Mouse (Mus musculus): Measurements from ENCODE around the gene Ppfia1. TPM values are rescaled to one million over a fixed set of nuclear protein-coding genes. Genes with fewer than 3 reads are reported as not detected.

Gene Ppfia1
- polyA plus RNA-seq (2014; fragmentation: Nextera tagmentation; extraction: Ambion mirVana) = 38.6 and 39.6 TPM in 2 replicates

DNA sequence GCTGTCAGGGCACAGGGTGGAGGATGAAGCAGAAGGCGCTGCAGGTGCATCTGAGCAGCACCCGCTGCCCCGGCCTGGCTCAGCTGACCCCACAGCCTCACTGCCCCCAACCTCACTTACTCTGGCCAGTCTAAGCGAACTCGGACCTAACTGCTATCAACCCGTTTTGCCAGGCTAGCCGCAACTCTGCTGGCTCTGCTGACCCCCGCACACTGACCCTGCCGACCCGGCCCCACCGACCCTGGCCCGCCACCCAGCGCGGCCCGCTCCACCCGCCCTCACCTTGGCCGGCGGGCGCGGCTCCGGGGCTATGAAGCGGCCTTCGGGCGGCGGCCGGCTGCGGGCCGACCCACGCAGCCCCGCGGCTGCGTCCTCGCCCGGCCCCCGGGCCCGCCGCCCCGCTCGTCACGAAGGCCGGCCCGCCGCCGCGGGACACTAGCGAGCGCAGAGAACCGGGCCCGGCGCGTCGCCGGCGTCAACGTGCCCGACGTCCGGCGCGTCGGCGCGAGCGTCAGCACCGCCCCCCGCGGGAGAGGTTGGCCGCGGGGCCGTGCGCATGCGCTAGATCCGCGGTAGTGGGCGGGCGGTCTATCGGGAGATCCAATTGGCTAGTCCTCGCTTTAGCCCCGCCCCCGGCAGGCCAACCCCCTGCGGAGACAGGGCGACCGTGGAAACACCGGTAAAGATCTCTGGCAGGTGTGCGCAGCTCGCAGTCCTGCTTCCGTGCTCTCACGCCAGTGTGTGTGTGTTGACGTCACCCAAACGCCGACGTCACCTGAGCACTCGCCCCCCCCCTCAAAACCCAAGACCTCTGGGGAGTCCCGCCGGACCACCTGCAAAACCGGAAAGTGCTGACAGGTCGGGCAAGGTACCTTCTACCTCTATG, at the start of gene Ppfia1:
Gene Ppfia1 (minus strand): TSS at position 493 of the 886 bp plus-strand sequence.
- H3K27ac ChIP-seq (replicated peaks; ENCODE audit: low read depth, low read length) = peak within 1 kb of the TSS; percentile 72

DNA sequence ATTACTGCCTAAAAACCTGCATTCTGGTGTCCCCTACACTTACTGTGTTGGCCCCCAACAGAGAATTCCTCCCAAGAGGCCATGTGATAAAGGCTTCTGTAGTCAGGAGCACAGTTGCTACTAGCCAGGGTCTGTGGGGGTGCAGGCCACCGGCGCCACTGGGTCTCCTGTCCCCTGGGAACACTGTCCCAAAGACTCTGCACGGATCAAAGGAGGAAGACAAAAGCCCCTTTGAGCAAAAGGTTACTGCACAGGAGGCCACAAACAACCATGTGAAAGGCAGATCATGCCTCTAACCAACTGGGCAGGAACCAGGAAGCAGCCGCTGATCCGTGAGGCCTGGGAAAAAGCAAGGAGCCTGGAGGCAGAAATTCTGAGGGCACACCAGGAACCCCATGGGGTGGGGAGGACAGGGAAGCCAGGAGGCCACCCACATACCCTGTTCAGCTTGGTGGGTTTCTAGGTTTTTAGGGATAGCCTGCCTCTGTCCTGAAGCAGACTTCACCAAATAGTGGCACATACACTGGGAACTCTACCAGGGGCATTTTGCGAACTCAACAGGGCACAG, 46.9 kb upstream of the Ppfia1 start:
- DNase-seq (ENCODE audit: low spot score) (no peak), ATAC-seq (ENCODE audit: low read depth) (no peak)
- Histone ChIP-seq H3K4me2 (ENCODE audit: low read depth, low read length) (no peak overlapping the region), H3K4me3 (ENCODE audit: low read depth, low read length) (no peak overlapping the region), H3K27me3 (replicated peaks; ENCODE audit: control insufficient read depth, insufficient read depth, low read length) (no peaks in the 10 kb centered on the region), H3K9ac (ENCODE audit: low read depth, low read length) (no peak overlapping the region), H3K27ac (replicated peaks; ENCODE audit: low read depth, low read length) (no peak overlapping the region), H3K9me3 (ENCODE audit: control insufficient read depth, low read length) (no peaks in the 10 kb centered on the region), H3K36me3 (ENCODE audit: control insufficient read depth, insufficient read depth, low read length) (no peaks in the 10 kb centered on the region), H3K4me1 (ENCODE audit: control insufficient read depth, insufficient read depth, low read length) (no peaks in the 10 kb centered on the region)
- 33% methylated on average over 6 of the region's 6 CpGs for WGBS

More for the DNA sequence above, at the start of gene Ppfia1:
- peaks cover 12% of the 10 kb centered on the region for H3K4me1 ChIP-seq (ENCODE audit: control insufficient read depth, insufficient read depth, low read length)
- peak within 1 kb of the TSS; percentile 79 for H3K4me2 ChIP-seq (ENCODE audit: low read depth, low read length)
- peaks cover 36% of the 10 kb centered on the region for H3K36me3 ChIP-seq (ENCODE audit: control insufficient read depth, insufficient read depth, low read length)
- peak within 1 kb of the TSS; percentile 98 for H3K9ac ChIP-seq (ENCODE audit: low read depth, low read length)
- H3K27me3 ChIP-seq (replicated peaks; ENCODE audit: control insufficient read depth, insufficient read depth, low read length) = no peaks in the 10 kb centered on the region
- H3K4me3 ChIP-seq (ENCODE audit: low read depth, low read length) = peak within 1 kb of the TSS; percentile 95
- ATAC-seq (ENCODE audit: low read depth) = peak; percentile 95
- H3K9me3 ChIP-seq (ENCODE audit: control insufficient read depth, low read length) = no peaks in the 10 kb centered on the region
- WGBS = 1% methylated on average over 33 of the region's 97 CpGs
- peak; percentile 97 for DNase-seq (ENCODE audit: low spot score)

DNA sequence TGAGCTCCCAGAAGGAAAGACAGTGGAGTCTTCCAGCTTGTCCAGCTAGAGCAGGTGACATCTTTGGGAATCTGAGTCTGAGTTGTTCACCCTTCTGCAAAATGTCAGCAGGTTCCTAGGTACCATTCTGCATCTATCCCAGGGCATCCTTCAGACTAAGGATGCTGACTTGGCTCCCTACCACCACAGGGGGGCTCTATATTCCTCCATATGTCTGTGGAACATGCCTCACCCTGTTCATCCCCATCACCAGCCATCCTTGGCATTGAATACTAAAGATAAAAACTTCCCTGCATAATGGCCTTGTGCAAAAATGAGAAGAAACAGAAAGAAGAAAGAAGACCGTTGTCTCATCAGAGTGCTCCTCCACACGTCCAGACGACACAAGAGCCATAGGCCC, 36.0 kb upstream of the Ppfia1 start:
- H3K4me1 ChIP-seq (ENCODE audit: control insufficient read depth, insufficient read depth, low read length) = no peaks in the 10 kb centered on the region
- no peak for ATAC-seq (ENCODE audit: low read depth)
- DNase-seq (ENCODE audit: low spot score) = no peak
- H3K9me3 ChIP-seq (ENCODE audit: control insufficient read depth, low read length) = no peaks in the 10 kb centered on the region
- H3K36me3 ChIP-seq (ENCODE audit: control insufficient read depth, insufficient read depth, low read length) = no peaks in the 10 kb centered on the region
- no peak overlapping the region for H3K4me3 ChIP-seq (ENCODE audit: low read depth, low read length)
- H3K4me2 ChIP-seq (ENCODE audit: low read depth, low read length) = no peak overlapping the region
- no peak overlapping the region for H3K9ac ChIP-seq (ENCODE audit: low read depth, low read length)
- 85% methylated on average over 3 of the region's 3 CpGs for WGBS
- H3K27ac ChIP-seq (replicated peaks; ENCODE audit: low read depth, low read length) = no peak overlapping the region
- H3K27me3 ChIP-seq (replicated peaks; ENCODE audit: control insufficient read depth, insufficient read depth, low read length) = no peaks in the 10 kb centered on the region

DNA sequence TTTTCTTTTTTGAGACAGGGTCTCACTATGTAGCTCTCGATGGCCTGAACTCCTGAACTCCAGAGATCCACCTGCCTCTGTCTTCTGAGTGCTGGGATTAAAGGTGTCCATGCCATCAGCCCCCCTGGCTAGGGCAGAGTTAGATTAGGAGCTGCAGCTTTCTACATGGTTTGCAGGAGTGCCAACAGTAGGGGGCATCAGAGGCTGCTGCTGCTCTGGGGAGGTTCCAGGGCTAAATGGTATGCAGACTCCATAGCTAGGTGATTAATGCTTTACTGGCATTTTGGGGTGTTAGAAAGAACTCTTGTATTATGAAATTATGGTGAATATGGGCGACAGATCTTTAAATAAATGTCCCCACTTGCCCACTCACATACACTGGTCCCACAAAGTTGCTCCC, 33.8 kb upstream of the Ppfia1 start:
- peak; percentile 33 for DNase-seq (ENCODE audit: low spot score)
- Histone ChIP-seq H3K4me1 (ENCODE audit: control insufficient read depth, insufficient read depth, low read length) (0 out of 2 replicates have a peak, but pooled peaks cover 2% of the 10 kb centered on the region), H3K9ac (ENCODE audit: low read depth, low read length) (no peak overlapping the region), H3K27ac (replicated peaks; ENCODE audit: low read depth, low read length) (no peak overlapping the region), H3K4me2 (ENCODE audit: low read depth, low read length) (no peak overlapping the region), H3K9me3 (ENCODE audit: control insufficient read depth, low read length) (no peaks in the 10 kb centered on the region), H3K27me3 (replicated peaks; ENCODE audit: control insufficient read depth, insufficient read depth, low read length) (no peaks in the 10 kb centered on the region), H3K36me3 (ENCODE audit: control insufficient read depth, insufficient read depth, low read length) (no peaks in the 10 kb centered on the region), H3K4me3 (ENCODE audit: low read depth, low read length) (no peak overlapping the region)
- no peak for ATAC-seq (ENCODE audit: low read depth)
- 47% methylated on average over 2 of the region's 2 CpGs for WGBS

DNA sequence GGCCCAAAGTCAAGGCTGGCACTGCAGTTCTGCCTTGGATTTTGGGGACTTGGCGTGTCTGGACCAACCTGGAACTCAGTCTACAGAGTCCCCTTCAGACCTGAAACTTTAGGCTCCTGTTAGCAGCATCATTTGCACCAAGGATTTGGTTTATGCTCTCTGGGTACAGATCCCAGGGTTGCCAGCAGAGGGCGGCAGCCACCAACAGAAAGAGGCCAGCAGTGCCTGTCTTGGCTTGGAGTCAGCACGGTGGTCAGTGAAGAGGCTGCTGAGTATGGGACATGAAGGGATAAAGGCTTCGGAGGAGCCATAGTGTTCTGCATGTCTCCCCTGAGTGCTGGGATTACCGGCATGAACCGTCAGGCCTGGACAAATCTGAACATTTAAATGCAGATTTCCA, 32.1 kb upstream of the Ppfia1 start:
- H3K27ac ChIP-seq (replicated peaks; ENCODE audit: low read depth, low read length) = no peak overlapping the region
- no peak overlapping the region for H3K9ac ChIP-seq (ENCODE audit: low read depth, low read length)
- H3K36me3 ChIP-seq (ENCODE audit: control insufficient read depth, insufficient read depth, low read length) = 0 out of 2 replicates have a peak, but pooled peaks cover under 1% of the 10 kb centered on the region
- H3K27me3 ChIP-seq (replicated peaks; ENCODE audit: control insufficient read depth, insufficient read depth, low read length) = no peaks in the 10 kb centered on the region
- no peak overlapping the region for H3K4me2 ChIP-seq (ENCODE audit: low read depth, low read length)
- DNase-seq (ENCODE audit: low spot score) = peak; percentile 50
- H3K9me3 ChIP-seq (ENCODE audit: control insufficient read depth, low read length) = no peaks in the 10 kb centered on the region
- peaks cover 8% of the 10 kb centered on the region; the same call in 1 of the 2 replicates for H3K4me1 ChIP-seq (ENCODE audit: control insufficient read depth, insufficient read depth, low read length)
- WGBS = 17% methylated on average over 6 of the region's 6 CpGs
- H3K4me3 ChIP-seq (ENCODE audit: low read depth, low read length) = no peak overlapping the region
- no peak for ATAC-seq (ENCODE audit: low read depth)

DNA sequence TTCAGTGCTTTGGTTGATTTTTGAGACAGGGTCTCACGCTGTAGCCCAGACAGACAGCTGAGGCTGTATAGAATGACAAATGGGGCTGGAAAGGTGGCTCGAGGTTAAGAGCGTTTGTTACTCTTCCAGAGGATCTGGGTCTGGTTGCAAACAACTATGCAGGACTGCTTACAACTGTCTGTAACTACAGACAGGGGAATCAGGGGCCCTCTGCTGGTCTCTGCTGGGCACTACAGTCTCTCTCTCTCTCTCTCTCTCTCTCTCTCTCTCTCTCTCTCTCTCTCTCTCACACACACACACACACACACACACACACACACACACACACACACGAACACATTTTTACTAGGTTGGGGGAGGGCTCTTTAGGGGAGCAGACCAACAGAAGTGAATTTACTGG, 30.1 kb upstream of the Ppfia1 start:
- no peak overlapping the region for H3K4me3 ChIP-seq (ENCODE audit: low read depth, low read length)
- no peak overlapping the region for H3K27ac ChIP-seq (replicated peaks; ENCODE audit: low read depth, low read length)
- no peaks in the 10 kb centered on the region for H3K27me3 ChIP-seq (replicated peaks; ENCODE audit: control insufficient read depth, insufficient read depth, low read length)
- peaks cover 8% of the 10 kb centered on the region; the same call in 1 of the 2 replicates for H3K4me1 ChIP-seq (ENCODE audit: control insufficient read depth, insufficient read depth, low read length)
- no peaks in the 10 kb centered on the region for H3K9me3 ChIP-seq (ENCODE audit: control insufficient read depth, low read length)
- ATAC-seq (ENCODE audit: low read depth) (no peak), DNase-seq (ENCODE audit: low spot score) (peak; percentile 69)
- H3K4me2 ChIP-seq (ENCODE audit: low read depth, low read length) = no peak overlapping the region
- no peak overlapping the region for H3K9ac ChIP-seq (ENCODE audit: low read depth, low read length)
- 5% methylated on average over 4 of the region's 4 CpGs for WGBS
- peaks cover 19% of the 10 kb centered on the region for H3K36me3 ChIP-seq (ENCODE audit: control insufficient read depth, insufficient read depth, low read length)

DNA sequence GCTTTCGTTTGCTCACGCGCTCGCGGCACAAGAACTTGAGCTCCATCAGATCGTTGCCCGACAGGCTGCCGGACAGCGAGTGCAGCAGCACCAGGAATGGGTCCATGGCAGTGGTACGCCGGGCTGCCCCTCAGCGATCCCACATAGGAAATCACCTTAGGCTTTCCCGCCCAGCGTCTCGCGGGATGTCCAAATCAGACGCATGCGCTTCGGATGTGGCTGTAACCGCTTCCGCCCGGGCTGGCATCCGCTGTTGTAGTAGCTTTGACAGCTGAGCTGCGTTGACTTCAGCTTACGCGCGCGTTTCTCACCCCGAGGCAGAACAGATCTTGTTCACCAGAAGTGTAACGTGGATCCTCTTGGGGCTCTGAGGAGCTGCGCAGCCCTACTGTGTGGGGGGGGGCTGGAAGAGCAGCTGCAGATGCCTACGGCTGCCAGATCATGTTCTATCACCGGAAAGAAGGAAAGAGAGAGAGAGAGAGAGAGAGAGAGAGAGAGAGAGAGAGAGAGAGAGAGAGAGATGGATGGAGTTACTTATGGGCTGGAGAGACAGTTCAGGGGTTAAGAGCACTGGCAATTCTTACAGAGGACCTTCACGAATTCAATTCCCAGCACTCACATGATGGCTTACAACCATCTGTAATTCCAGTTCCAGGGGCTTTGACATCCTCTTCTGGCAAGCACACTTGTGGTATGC, 28.9 kb upstream of the Ppfia1 start, which contains the start of gene Fadd:
Gene Fadd (minus strand): TSS at position 180 of the 697 bp plus-strand sequence.
- DNase-seq (ENCODE audit: low spot score) (peak; percentile 97), ATAC-seq (ENCODE audit: low read depth) (peak; percentile 93)
- Histone ChIP-seq H3K27ac (replicated peaks; ENCODE audit: low read depth, low read length) (peak within 1 kb of the TSS; percentile 80), H3K36me3 (ENCODE audit: control insufficient read depth, insufficient read depth, low read length) (peaks cover 19% of the 10 kb centered on the region), H3K4me1 (ENCODE audit: control insufficient read depth, insufficient read depth, low read length) (peaks cover 8% of the 10 kb centered on the region; the same call in 1 of the 2 replicates), H3K9me3 (ENCODE audit: control insufficient read depth, low read length) (no peaks in the 10 kb centered on the region), H3K4me3 (ENCODE audit: low read depth, low read length) (peak within 1 kb of the TSS; percentile 68), H3K9ac (ENCODE audit: low read depth, low read length) (peak within 1 kb of the TSS; percentile 81), H3K4me2 (ENCODE audit: low read depth, low read length) (peak within 1 kb of the TSS; percentile 84), H3K27me3 (replicated peaks; ENCODE audit: control insufficient read depth, insufficient read depth, low read length) (no peaks in the 10 kb centered on the region)
- WGBS = 2% methylated on average over 30 of the region's 34 CpGs

DNA sequence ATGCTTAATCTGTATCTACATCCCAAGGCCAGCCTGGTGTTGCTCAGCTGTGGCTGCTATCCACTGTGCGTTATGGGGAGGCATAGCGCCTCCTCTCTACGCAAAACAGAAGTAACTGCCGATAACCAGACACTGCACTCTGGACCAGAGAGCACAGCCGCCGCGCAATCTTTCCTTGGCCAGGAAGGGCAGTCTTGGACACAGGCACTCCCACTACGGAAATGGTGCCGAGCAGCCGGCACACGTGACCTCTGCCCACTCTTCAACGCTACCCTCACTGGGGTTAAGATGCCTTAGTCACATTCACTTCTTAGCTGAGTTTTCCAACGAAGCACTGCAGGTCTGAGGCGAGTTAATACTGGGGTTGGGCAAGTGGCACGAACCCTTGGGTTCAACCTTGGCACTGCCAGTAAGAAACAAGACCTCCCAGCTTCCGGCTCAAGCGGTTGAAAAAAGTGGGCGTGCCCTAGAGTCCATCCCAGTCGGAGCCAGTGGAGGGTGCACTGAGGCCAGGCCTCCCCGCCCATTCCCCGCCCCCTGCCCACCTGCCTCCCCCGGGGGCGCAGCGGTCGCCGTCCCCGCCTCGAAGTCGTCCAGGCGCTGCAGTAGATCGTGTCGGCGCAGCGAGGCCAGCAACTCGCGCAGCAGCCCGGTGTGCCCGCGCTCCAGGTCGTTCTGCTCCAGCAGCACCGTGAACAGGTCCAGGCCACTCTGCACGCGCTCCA, 28.2 kb upstream of the Ppfia1 start:
- Histone ChIP-seq H3K4me3 (ENCODE audit: low read depth, low read length) (peak overlapping the region; percentile 68), H3K4me2 (ENCODE audit: low read depth, low read length) (peak overlapping the region; percentile 84), H3K9ac (ENCODE audit: low read depth, low read length) (peak overlapping the region; percentile 81), H3K4me1 (ENCODE audit: control insufficient read depth, insufficient read depth, low read length) (peaks cover 8% of the 10 kb centered on the region; the same call in 1 of the 2 replicates), H3K27me3 (replicated peaks; ENCODE audit: control insufficient read depth, insufficient read depth, low read length) (no peaks in the 10 kb centered on the region), H3K9me3 (ENCODE audit: control insufficient read depth, low read length) (no peaks in the 10 kb centered on the region), H3K36me3 (ENCODE audit: control insufficient read depth, insufficient read depth, low read length) (peaks cover 19% of the 10 kb centered on the region), H3K27ac (replicated peaks; ENCODE audit: low read depth, low read length) (peak overlapping the region; percentile 80)
- peak; percentile 94 for DNase-seq (ENCODE audit: low spot score)
- ATAC-seq (ENCODE audit: low read depth) = peak; percentile 91
- WGBS = under 1% methylated on average over 37 of the region's 43 CpGs

Data from embryonic facial prominence, embryonic 14.5 days (tissue).